Mouse (Mus musculus) MEL (cell line): Measurements from ENCODE around the gene Ly9. TPM values are rescaled to one million over a fixed set of nuclear protein-coding genes. Genes with fewer than 3 reads are reported as not detected.
A peak's percentile ranks its signal among the peaks of the same experiment; 100 is the strongest.

Experiments used
- DNase-seq: peaks from one replicate; pipeline ENCODE4 v3.0.0; 2011; ENCODE audit warnings: low read depth, low spot score
- H3K27ac ChIP-seq: 2 replicates; pipeline ENCODE4 v1.5.1; 2012; ENCODE audit warnings: low read depth, mild to moderate bottlenecking, control low read depth, low read length, moderate library complexity; ENCODE audit not compliant: control insufficient read depth
- H3K27me3 ChIP-seq, 2 experiments: fragments of 150-350 bp in 1 of 2; sonication (generic) in 1 of 2; 2 replicates each; pipeline ENCODE4 v1.6.1; 2012; ENCODE audit warnings: low read length in 2 of 2, mild to moderate bottlenecking in 2 of 2, improper control_type of control experiment in 1 of 2, moderate library complexity in 1 of 2; ENCODE audit not compliant: insufficient read depth in 2 of 2, control insufficient read depth in 1 of 2
- H3K36me3 ChIP-seq, 2 experiments: 2 replicates each; pipeline ENCODE4 v1.6.1; 2012 to 2014; ENCODE audit warnings: low read length in 2 of 2, improper control_type of control experiment in 1 of 2, inconsistent platforms in 1 of 2, mild to moderate bottlenecking in 1 of 2; ENCODE audit not compliant: insufficient read depth in 2 of 2, control insufficient read depth in 1 of 2
- H3K4me1 ChIP-seq, 2 experiments: fragments of 150-350 bp in 1 of 2; sonication (generic) in 1 of 2; 2 replicates each; pipeline ENCODE4 v1.6.1; 2012; ENCODE audit warnings: low read length in 2 of 2, improper control_type of control experiment in 1 of 2, mild to moderate bottlenecking in 1 of 2; ENCODE audit not compliant: insufficient read depth in 2 of 2, control insufficient read depth in 1 of 2
- H3K4me3 ChIP-seq, 2 experiments: fragments of 150-350 bp in 1 of 2; sonication (generic) in 1 of 2; 2 replicates each; pipeline ENCODE4 v1.5.1; 2012; ENCODE audit warnings: low read depth in 2 of 2, low read length in 2 of 2, mild to moderate bottlenecking in 2 of 2, moderate library complexity in 2 of 2, control low read depth in 1 of 2, improper control_type of control experiment in 1 of 2; ENCODE audit not compliant: control insufficient read depth in 1 of 2, insufficient read depth in 1 of 2
- H3K79me2 ChIP-seq: 2 replicates; pipeline ENCODE4 v1.6.1; 2012; ENCODE audit warnings: mild to moderate bottlenecking, low read length, moderate library complexity; ENCODE audit not compliant: control insufficient read depth, poor library complexity, insufficient read depth
- H3K9ac ChIP-seq: 2 replicates; pipeline ENCODE4 v1.6.1; 2012; ENCODE audit warnings: low read depth, mild to moderate bottlenecking, control low read depth, low read length, moderate library complexity; ENCODE audit not compliant: control insufficient read depth, poor library complexity, severe bottlenecking
- H3K9me3 ChIP-seq: fragments of 150-350 bp; sonication (generic); replicated peaks from 2 replicates; pipeline ENCODE4 v1.6.1; 2012; ENCODE audit warnings: mild to moderate bottlenecking, low read length, improper control_type of control experiment, moderate library complexity; ENCODE audit not compliant: insufficient read depth
- CTCF ChIP-seq, 3 experiments: IDR thresholded peaks in 2 of 3; conservative IDR thresholded peaks in 1 of 3; 2 replicates each; pipeline ENCODE4 v1.5.1; 2011 to 2012; ENCODE audit warnings: low read length in 3 of 3, low read depth in 2 of 3, mild to moderate bottlenecking in 2 of 3, improper control_type of control experiment in 1 of 3, inconsistent platforms in 1 of 3, mixed read lengths in 1 of 3, moderate library complexity in 1 of 3; ENCODE audit not compliant: control insufficient read depth in 1 of 3, insufficient read depth in 1 of 3, poor library complexity in 1 of 3, severe bottlenecking in 1 of 3
- ELF1 ChIP-seq: IDR thresholded peaks from 2 replicates; pipeline ENCODE4 v1.6.1; 2014; ENCODE audit warnings: low read depth, mild to moderate bottlenecking, inconsistent platforms, low read length, improper control_type of control experiment, moderate library complexity
- GATA1 ChIP-seq: IDR thresholded peaks from 2 replicates; pipeline ENCODE4 v1.6.1; 2011; ENCODE audit warnings: low read depth, low read length, improper control_type of control experiment
- JUND ChIP-seq: IDR thresholded peaks from 2 replicates; pipeline ENCODE4 v1.6.1; 2011; ENCODE audit warnings: low read depth, mild to moderate bottlenecking, improper control_type of control experiment, low read length
- KAT2A ChIP-seq: conservative IDR thresholded peaks from 2 replicates; pipeline ENCODE4 v1.6.1; 2012; ENCODE audit warnings: low read depth, low read length, improper control_type of control experiment, inconsistent platforms
- MAFK ChIP-seq: IDR thresholded peaks from 2 replicates; pipeline ENCODE4 v1.6.1; 2011; ENCODE audit warnings: low read depth, mild to moderate bottlenecking, low read length, improper control_type of control experiment, borderline replicate concordance
- MAZ ChIP-seq: IDR thresholded peaks from 2 replicates; pipeline ENCODE4 v1.6.1; 2012; ENCODE audit warnings: low read depth, mild to moderate bottlenecking, inconsistent platforms, low read length, improper control_type of control experiment
- MYC ChIP-seq: IDR thresholded peaks from 2 replicates; pipeline ENCODE4 v1.6.1; 2011; ENCODE audit warnings: low read depth, mild to moderate bottlenecking, low read length, improper control_type of control experiment, moderate library complexity
- NRF1 ChIP-seq: IDR thresholded peaks from 2 replicates; pipeline ENCODE4 v1.6.1; 2014; ENCODE audit warnings: low read depth, mild to moderate bottlenecking, inconsistent platforms, low read length, improper control_type of control experiment, moderate library complexity; ENCODE audit not compliant: poor library complexity, insufficient read depth, severe bottlenecking
- POLR2AphosphoS2 ChIP-seq: IDR thresholded peaks from 2 replicates; pipeline ENCODE4 v1.6.1; 2011; ENCODE audit warnings: low read length, improper control_type of control experiment
- RCOR1 ChIP-seq: IDR thresholded peaks from 2 replicates; pipeline ENCODE4 v1.6.1; 2012; ENCODE audit warnings: low read depth, mild to moderate bottlenecking, inconsistent platforms, low read length, improper control_type of control experiment
- SIN3A ChIP-seq: IDR thresholded peaks from 2 replicates; pipeline ENCODE4 v1.6.1; 2012; ENCODE audit warnings: low read length, improper control_type of control experiment, inconsistent platforms
- SMC3 ChIP-seq: IDR thresholded peaks from 2 replicates; pipeline ENCODE4 v1.6.1; 2011; ENCODE audit warnings: low read depth, low read length, improper control_type of control experiment
- TCF12 ChIP-seq: IDR thresholded peaks from 2 replicates; pipeline ENCODE4 v1.6.1; 2014; ENCODE audit warnings: low read depth, mild to moderate bottlenecking, inconsistent platforms, low read length, improper control_type of control experiment, moderate library complexity
- UBTF ChIP-seq: IDR thresholded peaks from 2 replicates; pipeline ENCODE4 v1.6.1; 2012; ENCODE audit warnings: low read depth, mild to moderate bottlenecking, inconsistent platforms, low read length, improper control_type of control experiment, moderate library complexity, borderline replicate concordance; ENCODE audit not compliant: insufficient read depth
- USF1 ChIP-seq: IDR thresholded peaks from 2 replicates; pipeline ENCODE4 v1.6.1; 2014; ENCODE audit warnings: low read depth, mild to moderate bottlenecking, inconsistent platforms, low read length, improper control_type of control experiment, moderate library complexity
- USF2 ChIP-seq, 2 experiments: IDR thresholded peaks; 2 replicates each; pipeline ENCODE4 v1.6.1; 2011 to 2012; ENCODE audit warnings: improper control_type of control experiment in 2 of 2, low read length in 2 of 2, borderline replicate concordance in 1 of 2, inconsistent platforms in 1 of 2, low read depth in 1 of 2, mild to moderate bottlenecking in 1 of 2; ENCODE audit not compliant: insufficient read depth in 1 of 2
- ZMIZ1 ChIP-seq: IDR thresholded peaks from 2 replicates; pipeline ENCODE4 v1.6.1; 2012; ENCODE audit warnings: low read depth, mild to moderate bottlenecking, inconsistent platforms, low read length, improper control_type of control experiment, moderate library complexity
- polyA plus RNA-seq, 2 experiments: library from polyadenylated mRNA; stranded (reverse) in 1 of 2; unstranded in 1 of 2; fragments of >175 nt in 1 of 2; fragments of >200 nt in 1 of 2; gene quantifications; 2 replicates each; pipeline versions ENCODE4 v1.2.1 to v1.2.4; 2012; ENCODE audit warnings: low replicate concordance in 2 of 2, low read depth in 1 of 2; ENCODE audit not compliant: insufficient read length in 2 of 2, insufficient read depth in 1 of 2, missing spikeins in 1 of 2
- total RNA-seq: library from RNA; depleted of rRNA; stranded (reverse); fragments of 300-350 nt; gene quantifications from 2 replicates; pipeline ENCODE4 v1.2.3, GENCODE M21; 2012; rRNA removed

Gene Ly9
- total RNA-seq (not detected in 2 replicates), polyA plus RNA-seq (under 1 TPM in 1 of 2 experiments, not detected in 1; 0.25 TPM)

DNA sequence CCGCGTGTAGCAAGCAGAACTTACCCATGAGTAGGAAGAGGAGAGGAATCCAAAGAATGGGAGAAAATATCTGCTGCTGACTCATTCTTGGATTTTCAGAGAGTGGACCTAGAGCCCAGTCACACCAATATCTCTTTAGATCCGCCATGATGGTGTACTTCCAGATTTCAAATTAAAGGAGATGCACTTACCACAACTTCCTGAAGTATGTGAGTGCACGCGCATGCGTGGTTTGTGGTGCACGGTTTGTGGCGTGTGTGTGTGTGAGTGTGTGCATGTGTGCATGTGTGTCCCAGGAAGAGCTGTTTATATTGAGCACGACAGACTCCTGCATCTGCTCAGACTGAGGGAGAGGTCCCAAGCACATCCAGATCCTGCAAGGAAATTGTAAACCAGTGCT, at the start of gene Ly9:
Ly9 (minus strand) TSS at position 235 of the 400 bp plus-strand sequence.
- H3K4me3 ChIP-seq = no peak within 1 kb of the TSS

DNA sequence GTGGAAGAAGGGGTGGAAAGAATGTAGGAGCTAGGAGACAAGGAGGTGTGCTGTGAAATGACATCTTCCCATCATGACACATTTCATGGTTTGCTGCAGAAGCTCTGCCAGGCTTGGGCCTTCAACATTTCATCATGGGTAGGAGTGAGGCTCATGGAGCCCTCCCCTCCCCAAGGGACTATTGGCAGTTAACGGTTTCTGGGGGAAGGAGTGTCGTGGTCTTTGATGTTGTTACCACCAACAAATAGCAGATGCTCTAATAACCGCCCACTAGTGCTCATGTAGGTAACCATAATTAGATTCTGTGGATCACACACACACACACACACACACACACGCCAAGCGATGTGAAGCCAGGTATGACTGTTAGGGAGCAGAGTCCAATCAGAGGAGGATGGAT, 45.5 kb upstream of the Ly9 start, which contains the start of gene Slamf7:
Slamf7 (minus strand) TSS at position 302 of the 400 bp plus-strand sequence.
- DNase-seq = no peak
- no peak within 1 kb of the TSS for H3K27ac ChIP-seq
- no peak for TF ChIP-seq USF2 (IDR thresholded peaks at IDR 0.05; ENCODE audit: borderline replicate concordance in 1 of 2, insufficient read depth in 1 of 2, low read depth in 1 of 2, low read length in 2 of 2)
- TF ChIP-seq ELF1 = no peak
- TF ChIP-seq MAFK = no peak
- TF ChIP-seq RCOR1 = no peak
- TF ChIP-seq MYC = no peak
- no peak for TF ChIP-seq ZMIZ1
- TF ChIP-seq MAZ = no peak
- no peak for TF ChIP-seq NRF1
- no peak for TF ChIP-seq TCF12
- TF ChIP-seq GATA1 = no peak
- no peak for TF ChIP-seq JUND
- no peak for TF ChIP-seq SIN3A
- TF ChIP-seq CTCF (IDR thresholded peaks at IDR 0.05 in 2 of 3, conservative IDR thresholded peaks at IDR 0.05 in 1 of 3; ENCODE audit: control insufficient read depth in 1 of 3, insufficient read depth in 1 of 3, low read depth in 2 of 3, low read length in 3 of 3, poor library complexity in 1 of 3, severe bottlenecking in 1 of 3) = no peak
- no peak for TF ChIP-seq KAT2A
- no peak for TF ChIP-seq USF1
- no peak for TF ChIP-seq UBTF
- no peak for TF ChIP-seq SMC3
- TF ChIP-seq, all 39 proteins: peak for 0
- Histone ChIP-seq H3K27me3 (no peaks in the 10 kb centered on the region; a peak in 1 of 4 replicates), H3K9me3 (no peaks in the 10 kb centered on the region), H3K4me1 (no peaks in the 10 kb centered on the region), H3K4me3 (no peak within 1 kb of the TSS), H3K79me2 (no peaks in the 10 kb centered on the region), H3K9ac (no peak within 1 kb of the TSS), H3K36me3 (no peaks in the 10 kb centered on the region)

More for the DNA sequence above, at the start of gene Ly9:
- Histone ChIP-seq H3K4me1 (no peaks in the 10 kb centered on the region), H3K79me2 (no peaks in the 10 kb centered on the region), H3K27me3 (peaks cover 0 to 1% of the 10 kb centered on the region in 2 experiments; a peak in 2 of 4 replicates), H3K9me3 (no peaks in the 10 kb centered on the region), H3K9ac (no peak within 1 kb of the TSS), H3K36me3 (no peaks in the 10 kb centered on the region), H3K27ac (no peak within 1 kb of the TSS)
- TF ChIP-seq POLR2AphosphoS2 = no peak
- TF ChIP-seq NRF1 = peak; percentile 31; the same call in 1 of the 2 replicates
- TF ChIP-seq, all 39 proteins: peak for 1
- DNase-seq = no peak
